Mouse (Mus musculus) MEL (cell line): ENCODE results near the gene Ncam1. TPM values are rescaled to one million over a fixed set of nuclear protein-coding genes. Genes with fewer than 3 reads are reported as not detected.

Experiments used
- DNase-seq: peaks from one replicate; pipeline ENCODE4 v3.0.0; 2011; ENCODE audit warnings: low read depth, low spot score
- H3K27ac ChIP-seq: 2 replicates; pipeline ENCODE4 v1.5.1; 2012; ENCODE audit warnings: low read depth, mild to moderate bottlenecking, control low read depth, low read length, moderate library complexity; ENCODE audit not compliant: control insufficient read depth
- H3K27me3 ChIP-seq, 2 experiments: fragments of 150-350 bp in 1 of 2; sonication (generic) in 1 of 2; 2 replicates each; pipeline ENCODE4 v1.6.1; 2012; ENCODE audit warnings: low read length in 2 of 2, mild to moderate bottlenecking in 2 of 2, improper control_type of control experiment in 1 of 2, moderate library complexity in 1 of 2; ENCODE audit not compliant: insufficient read depth in 2 of 2, control insufficient read depth in 1 of 2
- H3K36me3 ChIP-seq, 2 experiments: 2 replicates each; pipeline ENCODE4 v1.6.1; 2012 to 2014; ENCODE audit warnings: low read length in 2 of 2, improper control_type of control experiment in 1 of 2, inconsistent platforms in 1 of 2, mild to moderate bottlenecking in 1 of 2; ENCODE audit not compliant: insufficient read depth in 2 of 2, control insufficient read depth in 1 of 2
- H3K4me1 ChIP-seq, 2 experiments: fragments of 150-350 bp in 1 of 2; sonication (generic) in 1 of 2; 2 replicates each; pipeline ENCODE4 v1.6.1; 2012; ENCODE audit warnings: low read length in 2 of 2, improper control_type of control experiment in 1 of 2, mild to moderate bottlenecking in 1 of 2; ENCODE audit not compliant: insufficient read depth in 2 of 2, control insufficient read depth in 1 of 2
- H3K4me3 ChIP-seq, 2 experiments: fragments of 150-350 bp in 1 of 2; sonication (generic) in 1 of 2; 2 replicates each; pipeline ENCODE4 v1.5.1; 2012; ENCODE audit warnings: low read depth in 2 of 2, low read length in 2 of 2, mild to moderate bottlenecking in 2 of 2, moderate library complexity in 2 of 2, control low read depth in 1 of 2, improper control_type of control experiment in 1 of 2; ENCODE audit not compliant: control insufficient read depth in 1 of 2, insufficient read depth in 1 of 2
- H3K79me2 ChIP-seq: 2 replicates; pipeline ENCODE4 v1.6.1; 2012; ENCODE audit warnings: mild to moderate bottlenecking, low read length, moderate library complexity; ENCODE audit not compliant: control insufficient read depth, poor library complexity, insufficient read depth
- H3K9ac ChIP-seq: 2 replicates; pipeline ENCODE4 v1.6.1; 2012; ENCODE audit warnings: low read depth, mild to moderate bottlenecking, control low read depth, low read length, moderate library complexity; ENCODE audit not compliant: control insufficient read depth, poor library complexity, severe bottlenecking
- H3K9me3 ChIP-seq: fragments of 150-350 bp; sonication (generic); replicated peaks from 2 replicates; pipeline ENCODE4 v1.6.1; 2012; ENCODE audit warnings: mild to moderate bottlenecking, low read length, improper control_type of control experiment, moderate library complexity; ENCODE audit not compliant: insufficient read depth
- CHD1 ChIP-seq: IDR thresholded peaks from 2 replicates; pipeline ENCODE4 v1.6.1; 2012; ENCODE audit warnings: low read depth, mild to moderate bottlenecking, inconsistent platforms, low read length, improper control_type of control experiment
- CHD2 ChIP-seq: IDR thresholded peaks from 2 replicates; pipeline ENCODE4 v1.6.1; 2011; ENCODE audit warnings: low read length, improper control_type of control experiment
- GATA1 ChIP-seq: IDR thresholded peaks from 2 replicates; pipeline ENCODE4 v1.6.1; 2011; ENCODE audit warnings: low read depth, low read length, improper control_type of control experiment
- JUND ChIP-seq: IDR thresholded peaks from 2 replicates; pipeline ENCODE4 v1.6.1; 2011; ENCODE audit warnings: low read depth, mild to moderate bottlenecking, improper control_type of control experiment, low read length
- KAT2A ChIP-seq: conservative IDR thresholded peaks from 2 replicates; pipeline ENCODE4 v1.6.1; 2012; ENCODE audit warnings: low read depth, low read length, improper control_type of control experiment, inconsistent platforms
- MAZ ChIP-seq: IDR thresholded peaks from 2 replicates; pipeline ENCODE4 v1.6.1; 2012; ENCODE audit warnings: low read depth, mild to moderate bottlenecking, inconsistent platforms, low read length, improper control_type of control experiment
- MEF2A ChIP-seq: IDR thresholded peaks from 2 replicates; pipeline ENCODE4 v1.6.1; 2014; ENCODE audit warnings: low read depth, mild to moderate bottlenecking, inconsistent platforms, low read length, improper control_type of control experiment; ENCODE audit not compliant: poor library complexity, insufficient replicate concordance, severe bottlenecking; ENCODE audit errors: extremely low read depth
- MXI1 ChIP-seq: IDR thresholded peaks from 2 replicates; pipeline ENCODE4 v1.6.1; 2011; ENCODE audit warnings: mild to moderate bottlenecking, low read depth, low read length, improper control_type of control experiment
- MYB ChIP-seq: IDR thresholded peaks from 2 replicates; pipeline ENCODE4 v1.6.1; 2011; ENCODE audit warnings: mild to moderate bottlenecking, low read depth, low read length, improper control_type of control experiment
- NRF1 ChIP-seq: IDR thresholded peaks from 2 replicates; pipeline ENCODE4 v1.6.1; 2014; ENCODE audit warnings: low read depth, mild to moderate bottlenecking, inconsistent platforms, low read length, improper control_type of control experiment, moderate library complexity; ENCODE audit not compliant: poor library complexity, insufficient read depth, severe bottlenecking
- POLR2A ChIP-seq, 2 experiments: IDR thresholded peaks; 2 replicates each; pipeline ENCODE4 v1.6.1; 2011 to 2012; ENCODE audit warnings: low read length in 2 of 2, mild to moderate bottlenecking in 2 of 2, control low read depth in 1 of 2, improper control_type of control experiment in 1 of 2, low read depth in 1 of 2, moderate library complexity in 1 of 2; ENCODE audit not compliant: control insufficient read depth in 1 of 2, insufficient read depth in 1 of 2, poor library complexity in 1 of 2
- POLR2AphosphoS5 ChIP-seq: IDR thresholded peaks from 2 replicates; pipeline ENCODE4 v1.6.1; 2012; ENCODE audit warnings: low read depth, borderline replicate concordance, mild to moderate bottlenecking, inconsistent platforms, low read length, moderate library complexity, mixed read lengths
- RAD21 ChIP-seq: IDR thresholded peaks from 2 replicates; pipeline ENCODE4 v1.6.1; 2011; ENCODE audit warnings: mild to moderate bottlenecking, low read depth, low read length, improper control_type of control experiment
- RCOR1 ChIP-seq: IDR thresholded peaks from 2 replicates; pipeline ENCODE4 v1.6.1; 2012; ENCODE audit warnings: low read depth, mild to moderate bottlenecking, inconsistent platforms, low read length, improper control_type of control experiment
- SIN3A ChIP-seq: IDR thresholded peaks from 2 replicates; pipeline ENCODE4 v1.6.1; 2012; ENCODE audit warnings: low read length, improper control_type of control experiment, inconsistent platforms
- TAL1 ChIP-seq: IDR thresholded peaks from 2 replicates; pipeline ENCODE4 v1.6.1; 2012; ENCODE audit warnings: mild to moderate bottlenecking, inconsistent platforms, low read length, moderate library complexity, mixed read lengths
- TBP ChIP-seq: IDR thresholded peaks from 2 replicates; pipeline ENCODE4 v1.8.0; 2011; ENCODE audit warnings: low read depth, low read length, improper control_type of control experiment
- TCF12 ChIP-seq: IDR thresholded peaks from 2 replicates; pipeline ENCODE4 v1.6.1; 2014; ENCODE audit warnings: low read depth, mild to moderate bottlenecking, inconsistent platforms, low read length, improper control_type of control experiment, moderate library complexity
- USF1 ChIP-seq: IDR thresholded peaks from 2 replicates; pipeline ENCODE4 v1.6.1; 2014; ENCODE audit warnings: low read depth, mild to moderate bottlenecking, inconsistent platforms, low read length, improper control_type of control experiment, moderate library complexity
- ZKSCAN1 ChIP-seq: IDR thresholded peaks from 2 replicates; pipeline ENCODE4 v1.6.1; 2012; ENCODE audit warnings: low read depth, mild to moderate bottlenecking, inconsistent platforms, low read length, improper control_type of control experiment, moderate library complexity
- ZNF384 ChIP-seq: IDR thresholded peaks from 2 replicates; pipeline ENCODE4 v1.6.1; 2012; ENCODE audit warnings: low read depth, mild to moderate bottlenecking, inconsistent platforms, low read length, improper control_type of control experiment
- polyA plus RNA-seq, 2 experiments: library from polyadenylated mRNA; stranded (reverse) in 1 of 2; unstranded in 1 of 2; fragments of >175 nt in 1 of 2; fragments of >200 nt in 1 of 2; gene quantifications; 2 replicates each; pipeline versions ENCODE4 v1.2.1 to v1.2.4; 2012; ENCODE audit warnings: low replicate concordance in 2 of 2, low read depth in 1 of 2; ENCODE audit not compliant: insufficient read length in 2 of 2, insufficient read depth in 1 of 2, missing spikeins in 1 of 2
- total RNA-seq: library from RNA; depleted of rRNA; stranded (reverse); fragments of 300-350 nt; gene quantifications from 2 replicates; pipeline ENCODE4 v1.2.3, GENCODE M21; 2012

The Ncam1 gene
- total and polyA plus RNA-seq, 3 experiments, result not detected

- Histone ChIP-seq H3K27me3 (no peaks in the 10 kb centered on the region), H3K4me1 (no peaks in the 10 kb centered on the region), H3K9me3 (no peaks in the 10 kb centered on the region), H3K4me3 (no peak overlapping the region), H3K27ac (no peak overlapping the region), H3K79me2 (no peaks in the 10 kb centered on the region), H3K36me3 (no peaks in the 10 kb centered on the region), H3K9ac (no peak overlapping the region)
- DNase-seq, result no peak
- TF ChIP-seq POLR2AphosphoS5 (no peak), NRF1 (no peak), TAL1 (no peak), ZKSCAN1 (no peak), CHD2 (no peak), ZNF384 (no peak), USF1 (no peak), RCOR1 (no peak), SIN3A (no peak)
Observed at GRCm38 (mm10) chr9:49533912-49534491, 264.7 kb downstream of the Ncam1 start.

- Histone ChIP-seq H3K9ac (no peak overlapping the region), H3K9me3 (no peaks in the 10 kb centered on the region), H3K4me3 (no peak overlapping the region), H3K27ac (no peak overlapping the region), H3K4me1 (no peaks in the 10 kb centered on the region), H3K36me3 (no peaks in the 10 kb centered on the region), H3K79me2 (no peaks in the 10 kb centered on the region), H3K27me3 (no peaks in the 10 kb centered on the region)
- TF ChIP-seq GATA1, result no peak
- TF ChIP-seq MEF2A, result no peak
- TF ChIP-seq MXI1, result no peak
- TF ChIP-seq RCOR1, result no peak
- no peak for TF ChIP-seq POLR2AphosphoS5
- TF ChIP-seq CHD1, result no peak
- TF ChIP-seq TBP, result no peak
- TF ChIP-seq POLR2A (IDR thresholded peaks at IDR 0.05; ENCODE audit: control insufficient read depth in 1 of 2, insufficient read depth in 1 of 2, low read depth in 1 of 2, low read length in 2 of 2, poor library complexity in 1 of 2), result no peak
- no peak for TF ChIP-seq RAD21
- no peak for TF ChIP-seq SIN3A
- TF ChIP-seq JUND, result no peak
- no peak for TF ChIP-seq TCF12
- no peak for TF ChIP-seq ZNF384
- no peak for TF ChIP-seq MAZ
- no peak for TF ChIP-seq USF1
- no peak for TF ChIP-seq MYB
- TF ChIP-seq KAT2A, result no peak
- TF ChIP-seq CHD2, result no peak
- DNase-seq, result no peak
Observed at GRCm38 (mm10) chr9:49533455-49533854, 265.3 kb downstream of the Ncam1 start.
